Comparison of ENCODE assay signal across 10 mouse cellular contexts in genomic region chr4:136220133-136220775, GRCm38 (mm10). TPM values are rescaled to one million over a fixed set of nuclear protein-coding genes. Genes with fewer than 3 reads are reported as not detected.
DNase-seq lines count a peak whose midpoint lies in the region; ATAC-seq and TF ChIP-seq lines count a peak whose summit lies in the region.
"Had no signal": no experiment of that assay in that cellular context is flagged by ENCODE, and none has a peak within 500 bp of the region (broad histone marks: within the 10 kb centered on the region; RNA-seq: fewer than 3 reads in every experiment).

No protein-coding gene starts in this region.

- peaks cover 14% of the 10 kb centered on the region; the same call in 1 of the 2 replicates for H3K27me3 ChIP-seq in hindbrain, embryonic 11.5 days (ENCODE audit: control insufficient read depth, insufficient read depth, low read length)
- H3K27me3 ChIP-seq in hindbrain, postnatal 0 days (ENCODE audit: insufficient read depth, low read length), result no peaks in the 10 kb centered on the region
- H3K27me3 ChIP-seq in heart, embryonic 14.5 days (ENCODE audit: control insufficient read depth, insufficient read depth, low read length), result no peaks in the 10 kb centered on the region

- peak overlapping the region; percentile 36; the same call in 1 of the 2 replicates for H3K27ac ChIP-seq in hindbrain, embryonic 11.5 days (ENCODE audit: low read depth, low read length)
- H3K27ac ChIP-seq in hindbrain, postnatal 0 days, result no peak overlapping the region
- no peak overlapping the region for H3K27ac ChIP-seq in heart, embryonic 14.5 days (replicated peaks in 1 of 2; ENCODE audit: control insufficient read depth in 1 of 2, insufficient read depth in 1 of 2, low read depth in 2 of 2, low read length in 2 of 2)

- DNase-seq in hindbrain, embryonic 11.5 days (ENCODE audit: low spot score), result peak; percentile 33
- no peak for DNase-seq in hindbrain, postnatal 0 days (ENCODE audit: low spot score)
- peak; percentile 67 for DNase-seq in embryo, embryonic 10 days (ENCODE audit: low spot score)
- DNase-seq in lung, postnatal 14 days, result peak; percentile 43
- DNase-seq in yolk sac, embryonic 10.5 days (ENCODE audit: low spot score), result no peak
- no peak for DNase-seq in frontal cortex, adult 2 months (ENCODE audit: extremely low spot score in 1 of 2, low spot score in 1 of 2)
- DNase-seq in thymus, postnatal 36 days, result no peak
- DNase-seq: kidney, adult 9 months had no signal

- H3K9ac ChIP-seq in hindbrain, embryonic 11.5 days (ENCODE audit: low read depth, low read length), result no peak overlapping the region
- no peak overlapping the region for H3K9ac ChIP-seq in hindbrain, postnatal 0 days (replicated peaks; ENCODE audit: low read length)
- H3K9ac ChIP-seq in heart, embryonic 14.5 days (ENCODE audit: low read length), result no peak overlapping the region

- peaks cover 12% of the 10 kb centered on the region for H3K4me1 ChIP-seq in hindbrain, embryonic 11.5 days (replicated peaks; ENCODE audit: control insufficient read depth, insufficient read depth, low read length)
- peaks cover 29% of the 10 kb centered on the region for H3K4me1 ChIP-seq in hindbrain, postnatal 0 days (ENCODE audit: insufficient read depth, low read length)
- peaks cover 25 to 28% of the 10 kb centered on the region in 2 experiments for H3K4me1 ChIP-seq in heart, embryonic 14.5 days (ENCODE audit: control insufficient read depth in 2 of 2, insufficient read depth in 2 of 2, low read length in 2 of 2)

- WGBS in hindbrain, embryonic 11.5 days, result 8% methylated on average over 17 of the region's 17 CpGs
- WGBS in hindbrain, postnatal 0 days, result 20% methylated on average over 17 of the region's 17 CpGs
- 12% methylated on average over 17 of the region's 17 CpGs for WGBS in heart, embryonic 14.5 days

- peak overlapping the region; percentile 11; the same call in 1 of the 2 replicates for H3K4me2 ChIP-seq in hindbrain, embryonic 11.5 days (replicated peaks; ENCODE audit: low read depth, low read length)
- H3K4me2 ChIP-seq in hindbrain, postnatal 0 days (ENCODE audit: low read depth, low read length), result no peak overlapping the region
- H3K4me2 ChIP-seq in heart, embryonic 14.5 days (ENCODE audit: low read length), result peak overlapping the region; percentile 51

- no peak for TF ChIP-seq CTCF in hindbrain, postnatal 0 days (IDR thresholded peaks at IDR 0.05; ENCODE audit: low read depth)

- no peaks in the 10 kb centered on the region for H3K36me3 ChIP-seq in hindbrain, embryonic 11.5 days (ENCODE audit: control insufficient read depth, insufficient read depth, low read length)
- H3K36me3 ChIP-seq in hindbrain, postnatal 0 days (ENCODE audit: insufficient read depth, low read length), result no peaks in the 10 kb centered on the region
- no peaks in the 10 kb centered on the region for H3K36me3 ChIP-seq in heart, embryonic 14.5 days (ENCODE audit: control insufficient read depth, insufficient read depth, low read length)

- no peak for ATAC-seq in hindbrain, embryonic 11.5 days (ENCODE audit: low FRiP score)
- ATAC-seq in hindbrain, postnatal 0 days, result no peak
- ATAC-seq in heart, embryonic 14.5 days (ENCODE audit: insufficient number of reproducible peaks, insufficient read depth, low FRiP score, low read depth), result 0 out of 2 replicates have a peak, but pooled peaks have one; percentile 19
- ATAC-seq: midbrain, embryonic 16.5 days had no signal

- H3K9me3 ChIP-seq in hindbrain, embryonic 11.5 days (ENCODE audit: control insufficient read depth, low read length), result no peaks in the 10 kb centered on the region
- no peaks in the 10 kb centered on the region for H3K9me3 ChIP-seq in hindbrain, postnatal 0 days (ENCODE audit: low read length)
- no peaks in the 10 kb centered on the region for H3K9me3 ChIP-seq in heart, embryonic 14.5 days (ENCODE audit: control insufficient read depth, low read length)

- no peak overlapping the region for H3K4me3 ChIP-seq in hindbrain, embryonic 11.5 days (ENCODE audit: low read depth, low read length)
- H3K4me3 ChIP-seq in hindbrain, postnatal 0 days (ENCODE audit: low read length), result no peak overlapping the region
- peak overlapping the region; percentile 11 to 16; a peak in 2 of 4 replicates for H3K4me3 ChIP-seq in heart, embryonic 14.5 days (ENCODE audit: control insufficient read depth in 1 of 2, insufficient read depth in 1 of 2, low read depth in 1 of 2, low read length in 2 of 2)

RNA-seq across cellular contexts. Expression of gene Asap3, which starts 14.1 kb away (rescaled TPM):
- 2.5 and 3.3 TPM in 2 replicates for polyA plus RNA-seq in hindbrain, embryonic 11.5 days (2014; fragmentation: Nextera tagmentation; extraction: Ambion mirVana)
- 9.1 and 10.5 TPM in 2 replicates for total RNA-seq in hindbrain, postnatal 0 days (2014; rRNA removed)
- 4.1 TPM in 2 replicates for polyA plus RNA-seq in hindbrain, postnatal 0 days (2015; fragmentation: Nextera tagmentation; extraction: Ambion mirVana)
- polyA plus RNA-seq in heart, embryonic 14.5 days (2014; fragmentation: Nextera tagmentation; extraction: Ambion mirVana), result 1.3 and 1.5 TPM in 2 replicates
- 4.3 and 4.6 TPM in 2 replicates for polyA plus RNA-seq in frontal cortex, adult 2 months (2012; rRNA removed)

RNA-seq across cellular contexts. Expression of gene Tcea3, which starts 27.3 kb away (rescaled TPM):
- polyA plus RNA-seq in hindbrain, embryonic 11.5 days (2014; fragmentation: Nextera tagmentation; extraction: Ambion mirVana), result 3.1 and 5.2 TPM in 2 replicates
- 2.2 TPM in 1 of 2 replicates, not detected in the other for total RNA-seq in hindbrain, postnatal 0 days (2014; rRNA removed)
- polyA plus RNA-seq in hindbrain, postnatal 0 days (2015; fragmentation: Nextera tagmentation; extraction: Ambion mirVana), result 2.7 and 3.3 TPM in 2 replicates
- polyA plus RNA-seq in heart, embryonic 14.5 days (2014; fragmentation: Nextera tagmentation; extraction: Ambion mirVana), result 64.7 and 74.6 TPM in 2 replicates
- 0.86 and 0.99 TPM in 2 replicates for polyA plus RNA-seq in frontal cortex, adult 2 months (2012; rRNA removed)

RNA-seq across cellular contexts. Expression of gene E2f2, which starts 48.1 kb away (rescaled TPM):
- 5.5 and 6.2 TPM in 2 replicates for polyA plus RNA-seq in hindbrain, embryonic 11.5 days (2014; fragmentation: Nextera tagmentation; extraction: Ambion mirVana)
- total RNA-seq in hindbrain, postnatal 0 days (2014; rRNA removed), result 3.5 and 3.7 TPM in 2 replicates
- polyA plus RNA-seq in hindbrain, postnatal 0 days (2015; fragmentation: Nextera tagmentation; extraction: Ambion mirVana), result 2.3 and 2.4 TPM in 2 replicates
- 2.5 and 3.1 TPM in 2 replicates for polyA plus RNA-seq in heart, embryonic 14.5 days (2014; fragmentation: Nextera tagmentation; extraction: Ambion mirVana)
- 0.25 and 0.34 TPM in 2 replicates for polyA plus RNA-seq in frontal cortex, adult 2 months (2012; rRNA removed)

Comparison
In these comparisons a context has a peak if more than half of its experiments do, and no peak if none do; other contexts are left out.
1. DNase-seq: peak in hindbrain, embryonic 11.5 days (single experiment), embryo, embryonic 10 days (single experiment) and lung, postnatal 14 days (single experiment); none in hindbrain, postnatal 0 days (single experiment), yolk sac, embryonic 10.5 days (single experiment), frontal cortex, adult 2 months (0 of 2) and thymus, postnatal 36 days (0 of 2).
2. H3K4me3 ChIP-seq: peak in heart, embryonic 14.5 days (2 of 2); none in hindbrain, embryonic 11.5 days (single experiment) and hindbrain, postnatal 0 days (single experiment).
3. RNA of gene Tcea3, which starts 27.3 kb away (polyA plus RNA-seq): 64.7 to 74.6 TPM in heart, embryonic 14.5 days; 3.1 to 5.2 TPM in hindbrain, embryonic 11.5 days, 2.7 to 3.3 TPM in hindbrain, postnatal 0 days and 0.86 to 0.99 TPM in frontal cortex, adult 2 months; every median in the first group is over 10 times any median in the second.